Comparison of ENCODE assay signal across 9 mouse cellular contexts in genomic region chr4:123593664-123594063, GRCm38 (mm10).
DNase-seq lines count a peak whose midpoint lies in the region; ATAC-seq and TF ChIP-seq lines count a peak whose summit lies in the region.
"Had no signal": no experiment of that assay in that cellular context is flagged by ENCODE, and none has a peak within 500 bp of the region (broad histone marks: within the 10 kb centered on the region; RNA-seq: fewer than 3 reads in every experiment).

No protein-coding gene starts in this region.

- H3K4me3 ChIP-seq in kidney, postnatal 0 days (replicated peaks; ENCODE audit: low read depth, low read length) = no peak overlapping the region
- no peak overlapping the region for H3K4me3 ChIP-seq in forebrain, embryonic 15.5 days
- H3K4me3 ChIP-seq in neural tube, embryonic 13.5 days = no peak overlapping the region

- no peak for TF ChIP-seq CTCF in kidney, postnatal 0 days (IDR thresholded peaks at IDR 0.05; ENCODE audit: low read depth)

- WGBS in kidney, postnatal 0 days = 28% methylated on average over 3 of the region's 3 CpGs
- WGBS in forebrain, embryonic 15.5 days = 46% methylated on average over 3 of the region's 3 CpGs
- 41% methylated on average over 3 of the region's 3 CpGs for WGBS in neural tube, embryonic 13.5 days

- peaks cover 24% of the 10 kb centered on the region for H3K4me1 ChIP-seq in kidney, postnatal 0 days (replicated peaks; ENCODE audit: insufficient read depth, low read length)
- peaks cover 50% of the 10 kb centered on the region for H3K4me1 ChIP-seq in forebrain, embryonic 15.5 days
- H3K4me1 ChIP-seq in neural tube, embryonic 13.5 days (replicated peaks) = peaks cover 64% of the 10 kb centered on the region

- no peaks in the 10 kb centered on the region for H3K27me3 ChIP-seq in kidney, postnatal 0 days (ENCODE audit: insufficient read depth, low read length)
- H3K27me3 ChIP-seq in forebrain, embryonic 15.5 days = no peaks in the 10 kb centered on the region
- no peaks in the 10 kb centered on the region for H3K27me3 ChIP-seq in neural tube, embryonic 13.5 days
- H3K27me3 ChIP-seq: Patski had no signal

- peak overlapping the region; percentile 64 for H3K27ac ChIP-seq in kidney, postnatal 0 days
- H3K27ac ChIP-seq in forebrain, embryonic 15.5 days (replicated peaks) = peak overlapping the region; percentile 69
- peak overlapping the region; percentile 73 for H3K27ac ChIP-seq in neural tube, embryonic 13.5 days (replicated peaks)

- no peaks in the 10 kb centered on the region for H3K36me3 ChIP-seq in kidney, postnatal 0 days (ENCODE audit: insufficient read depth, low read length)
- H3K36me3 ChIP-seq in forebrain, embryonic 15.5 days = no peaks in the 10 kb centered on the region
- no peaks in the 10 kb centered on the region for H3K36me3 ChIP-seq in neural tube, embryonic 13.5 days

- H3K9ac ChIP-seq in kidney, postnatal 0 days (ENCODE audit: low read depth, low read length) = no peak overlapping the region
- no peak overlapping the region for H3K9ac ChIP-seq in forebrain, embryonic 15.5 days (replicated peaks)
- no peak overlapping the region for H3K9ac ChIP-seq in neural tube, embryonic 13.5 days

- no peaks in the 10 kb centered on the region for H3K9me3 ChIP-seq in kidney, postnatal 0 days (replicated peaks; ENCODE audit: low read length)
- no peaks in the 10 kb centered on the region for H3K9me3 ChIP-seq in forebrain, embryonic 15.5 days
- no peaks in the 10 kb centered on the region for H3K9me3 ChIP-seq in neural tube, embryonic 13.5 days

- H3K4me2 ChIP-seq in kidney, postnatal 0 days (ENCODE audit: low read length) = no peak overlapping the region
- H3K4me2 ChIP-seq in forebrain, embryonic 15.5 days (replicated peaks) = no peak overlapping the region
- no peak overlapping the region for H3K4me2 ChIP-seq in neural tube, embryonic 13.5 days

- DNase-seq in kidney, postnatal 0 days (ENCODE audit: low spot score) = peak; percentile 68
- DNase-seq in kidney, postnatal 25 days = no peak
- peak; percentile 44 for DNase-seq in kidney, postnatal 10 days
- DNase-seq in layer of hippocampus, adult 8-10 months (ENCODE audit: low spot score in 2 of 2) = no peak
- DNase-seq in urinary bladder, postnatal 36 days (ENCODE audit: low spot score in 2 of 2) = no peak

- ATAC-seq in kidney, postnatal 0 days (replicated peaks; ENCODE audit: low FRiP score, low read depth) = no peak
- ATAC-seq in forebrain, embryonic 15.5 days (replicated peaks) = no peak
- ATAC-seq in neural tube, embryonic 13.5 days (ENCODE audit: low read depth) = no peak
- ATAC-seq in cerebellum, adult (ENCODE audit: insufficient number of reproducible peaks, low FRiP score, low TSS enrichment) = no peak
- ATAC-seq: Patski had no signal

Comparison
In these comparisons a context has a peak if more than half of its experiments do, and no peak if none do; other contexts are left out.
1. DNase-seq: peak in kidney, postnatal 0 days (single experiment) and kidney, postnatal 10 days (single experiment); none in kidney, postnatal 25 days (0 of 2), layer of hippocampus, adult 8-10 months (0 of 2) and urinary bladder, postnatal 36 days (0 of 2).
2. Peak in every context shown above with its lines, with median percentiles within 50 percentile points of each other: H3K27ac ChIP-seq.